Mouse (Mus musculus) right cerebral cortex, postnatal 36 days (tissue): Measurements from ENCODE around the gene Dpm2.
A peak's percentile ranks its signal among the peaks of the same experiment; 100 is the strongest.

ENCODE experiments used
- DNase-seq, 2 experiments: peaks; one replicate each; pipeline ENCODE4 v3.0.0; 2022; ENCODE audit warnings: low spot score in 2 of 2, mixed read lengths in 1 of 2

Gene Dpm2

GRCm38 (mm10) chr2:32570698-32571494 lies at the start of gene Dpm2:
Gene Dpm2 (plus strand): TSS chr2:32570858.
- peak; percentile 88 to 94 for DNase-seq

GRCm38 (mm10) chr2:32524536-32525031 lies 46.1 kb upstream of the Dpm2 start:
- DNase-seq = no peak

DNA sequence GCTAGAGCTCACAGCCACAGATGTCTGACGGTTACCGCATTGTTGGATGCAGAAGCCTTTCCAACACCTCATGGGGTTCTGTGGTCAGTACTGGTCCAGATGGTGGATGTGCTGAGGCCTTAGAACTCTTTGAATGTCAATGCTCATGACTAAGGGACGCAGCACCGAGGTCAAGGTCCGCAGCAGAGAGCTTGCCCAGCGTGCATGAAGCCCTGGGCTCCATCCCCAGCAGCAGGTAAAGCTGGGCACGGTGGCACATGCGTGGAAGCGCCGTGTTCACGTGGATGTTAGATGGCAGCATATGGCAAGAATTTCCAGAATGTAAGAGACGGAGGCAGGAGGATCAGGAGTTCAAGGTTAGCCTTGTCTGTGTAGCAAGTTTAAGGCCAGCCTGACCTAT lies 44.8 kb upstream of the Dpm2 start:
- no peak for DNase-seq

- DNase-seq = no peak
Measured at GRCm38 (mm10) chr2:32527468-32527966, 43.1 kb upstream of the Dpm2 start.

DNA sequence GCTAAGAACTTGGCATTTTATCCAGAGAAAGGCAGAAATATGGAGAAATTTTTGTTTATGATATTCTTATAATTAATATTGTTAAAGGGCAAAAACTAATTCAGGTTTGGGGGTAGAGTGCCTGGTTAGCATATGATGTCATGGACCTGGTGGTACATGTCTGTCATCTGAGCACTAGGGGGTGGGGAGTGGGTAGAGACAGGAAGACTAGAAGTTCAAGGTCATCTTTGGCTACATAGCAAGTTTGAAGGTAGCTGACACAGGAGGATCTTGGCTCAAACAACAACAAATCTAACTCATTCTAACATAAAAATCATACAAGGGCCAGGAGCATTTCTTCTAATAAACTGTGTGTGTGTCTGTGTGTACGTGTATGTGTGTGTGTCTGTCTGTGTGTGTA lies 42.3 kb upstream of the Dpm2 start:
- DNase-seq = no peak

DNA sequence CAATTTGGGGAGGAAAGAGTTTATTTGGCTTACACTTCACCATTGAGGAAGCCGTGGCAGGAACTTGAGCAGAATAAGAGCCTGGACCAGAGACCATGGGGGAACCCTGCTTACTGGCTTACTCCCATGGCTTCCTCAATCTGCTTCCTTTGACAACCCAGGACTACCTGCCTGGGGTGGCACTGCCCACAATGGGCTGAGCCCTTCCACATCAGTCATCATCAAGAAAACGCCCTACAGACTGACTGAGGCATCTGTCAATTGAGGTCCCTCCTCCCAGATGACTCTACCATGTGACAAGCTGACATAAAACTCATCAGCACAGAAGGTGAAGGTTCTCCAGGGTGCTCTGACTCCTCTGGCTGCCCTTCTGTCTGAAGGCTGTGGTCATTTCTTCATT lies 40.2 kb upstream of the Dpm2 start:
- no peak for DNase-seq

GRCm38 (mm10) chr2:32533163-32533562 lies 37.5 kb upstream of the Dpm2 start:
- no peak for DNase-seq

GRCm38 (mm10) chr2:32534061-32534732 lies 36.5 kb upstream of the Dpm2 start:
- DNase-seq = no peak

- DNase-seq = peak; percentile 98
Measured at GRCm38 (mm10) chr2:32534733-32535471, 35.8 kb upstream of the Dpm2 start, which contains the start of gene Fam102a. Gene Fam102a (plus strand): TSS chr2:32535332.

GRCm38 (mm10) chr2:32535501-32535991 lies 35.1 kb upstream of the Dpm2 start:
- peak; percentile 25 to 30 for DNase-seq

DNA sequence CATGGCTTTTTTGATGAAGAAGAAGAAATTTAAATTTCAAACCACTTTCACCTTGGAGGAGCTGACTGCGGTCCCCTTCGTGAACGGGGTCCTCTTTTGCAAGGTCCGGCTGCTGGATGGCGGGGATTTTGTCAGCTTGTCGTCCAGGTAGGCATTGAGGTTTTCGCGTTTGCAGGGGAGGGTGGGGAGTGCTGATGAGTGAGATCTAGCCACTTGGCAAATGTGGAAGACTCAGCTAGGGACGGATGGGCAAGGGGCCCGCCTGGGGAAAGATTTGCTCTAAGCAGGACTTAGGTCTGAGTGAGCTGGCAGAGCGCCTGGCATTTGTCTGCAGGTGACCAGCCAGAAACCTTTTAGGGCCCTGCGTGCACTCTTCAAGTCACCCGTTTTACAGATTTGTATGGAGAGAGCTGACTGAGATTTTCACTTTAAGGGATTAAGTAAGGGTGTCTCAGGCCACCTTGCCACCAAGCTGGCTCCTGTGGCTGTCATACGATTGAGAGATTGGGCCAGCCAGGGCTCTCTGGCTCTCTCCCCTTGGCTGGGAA lies 34.5 kb upstream of the Dpm2 start:
- DNase-seq = no peak

DNA sequence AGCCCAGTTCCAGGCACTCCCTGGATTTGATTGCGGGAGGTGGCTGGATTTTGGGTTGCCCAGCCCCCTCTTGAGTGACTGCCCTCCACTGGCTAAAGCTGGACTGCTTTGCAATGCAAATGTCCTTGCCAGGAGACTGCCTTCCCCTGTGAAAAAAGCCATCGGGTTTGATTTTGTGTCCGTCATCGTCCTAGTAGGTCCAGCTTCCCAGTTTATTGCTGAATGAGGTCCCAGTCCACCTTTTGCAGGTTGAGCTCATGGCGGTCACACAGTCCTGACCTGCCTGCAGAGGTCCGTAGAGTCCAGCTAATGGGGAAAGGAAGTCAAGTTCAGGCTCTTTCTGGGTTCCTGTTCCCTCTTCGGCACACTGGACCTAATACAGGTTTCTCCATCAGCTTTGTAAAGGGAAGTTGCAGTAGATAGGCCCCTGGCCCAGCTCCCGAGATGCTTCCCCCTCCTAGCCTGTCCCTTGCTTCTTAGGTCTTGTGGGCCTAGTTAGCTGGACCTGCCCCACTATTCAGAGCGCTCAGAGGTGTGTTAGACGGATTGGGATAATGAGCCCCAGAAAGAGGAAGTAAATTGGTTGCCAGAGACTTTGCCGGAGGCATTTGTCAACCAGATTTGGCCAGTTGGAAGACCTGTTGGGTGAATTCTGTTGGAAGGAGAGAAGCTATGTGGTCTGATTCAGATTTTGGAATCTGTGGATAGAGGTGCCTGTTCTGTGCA lies 33.9 kb upstream of the Dpm2 start:
- peak; percentile 26 to 63 for DNase-seq

- no peak for DNase-seq
Measured at GRCm38 (mm10) chr2:32537360-32537905, 33.2 kb upstream of the Dpm2 start.

DNA sequence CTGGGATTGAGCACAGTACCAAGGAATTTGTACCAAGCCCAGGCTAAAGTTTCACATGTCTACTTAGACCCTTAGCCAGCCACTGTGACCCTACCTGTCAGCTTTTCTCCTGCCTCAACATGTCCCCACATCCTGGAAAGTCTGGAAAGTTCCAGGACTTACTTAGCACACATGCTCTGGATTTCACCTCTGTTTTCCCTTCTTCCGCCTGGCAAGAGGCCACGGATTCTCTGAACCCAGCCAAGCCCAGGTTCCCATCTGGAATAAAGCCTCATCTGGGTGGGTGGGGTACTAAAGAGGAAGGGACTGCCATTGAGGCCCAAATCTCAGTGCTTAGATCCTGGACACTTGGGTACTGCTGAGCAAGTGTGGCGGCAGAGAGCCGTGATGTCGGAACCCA lies 32.7 kb upstream of the Dpm2 start:
- no peak for DNase-seq

- DNase-seq = no peak
Measured at GRCm38 (mm10) chr2:32538461-32538860, 32.2 kb upstream of the Dpm2 start.

DNA sequence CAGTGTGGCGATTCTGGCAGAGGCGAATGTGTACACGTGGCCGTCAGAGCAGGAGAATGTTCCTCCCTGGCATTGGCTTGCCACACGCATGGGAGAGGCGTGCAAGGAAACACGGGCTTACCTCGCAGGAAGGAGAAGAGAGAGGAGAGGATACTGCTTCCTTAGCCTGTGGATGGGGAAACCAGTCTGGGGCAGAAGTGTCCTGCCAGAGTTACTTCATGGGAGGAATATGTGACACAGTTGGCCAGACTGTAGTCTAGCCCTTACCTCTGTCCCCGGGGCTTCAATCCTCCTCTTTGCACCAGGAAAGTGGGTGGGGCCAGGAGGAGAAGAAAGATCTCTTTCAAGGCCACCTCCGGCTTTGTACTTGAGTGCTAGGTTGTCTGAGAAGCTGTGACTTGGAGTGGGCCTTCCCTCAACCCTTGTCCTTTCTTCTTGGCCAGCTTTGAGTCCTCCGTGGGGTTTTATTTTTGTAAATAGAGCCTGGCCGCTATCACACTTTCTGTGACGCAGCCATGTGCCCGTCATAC lies 31.1 kb upstream of the Dpm2 start:
- no peak for DNase-seq

GRCm38 (mm10) chr2:32541333-32541908 lies 29.2 kb upstream of the Dpm2 start:
- no peak for DNase-seq

- no peak for DNase-seq
Measured at GRCm38 (mm10) chr2:32541986-32542573, 28.6 kb upstream of the Dpm2 start.

DNA sequence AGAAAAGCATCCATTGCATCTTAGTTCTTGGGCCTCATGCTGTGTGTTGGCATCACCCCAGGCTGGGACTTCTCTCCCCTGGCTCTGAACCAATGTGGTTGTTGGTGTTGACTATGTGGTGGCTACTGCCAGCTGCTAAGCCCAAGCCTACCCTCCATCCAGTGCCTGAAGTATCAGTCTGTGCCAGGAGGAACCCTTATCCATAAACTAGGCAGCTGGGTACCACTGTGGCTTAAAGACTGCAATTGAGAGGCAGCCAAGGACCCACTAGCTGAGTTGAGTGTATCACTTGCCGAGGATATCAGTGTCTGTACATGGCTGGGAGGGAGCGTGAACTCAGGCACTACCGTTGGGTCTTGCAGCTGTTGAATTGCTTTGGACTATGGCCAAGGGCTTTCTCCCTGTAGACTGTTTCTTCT lies 27.6 kb upstream of the Dpm2 start:
- no peak for DNase-seq

DNA sequence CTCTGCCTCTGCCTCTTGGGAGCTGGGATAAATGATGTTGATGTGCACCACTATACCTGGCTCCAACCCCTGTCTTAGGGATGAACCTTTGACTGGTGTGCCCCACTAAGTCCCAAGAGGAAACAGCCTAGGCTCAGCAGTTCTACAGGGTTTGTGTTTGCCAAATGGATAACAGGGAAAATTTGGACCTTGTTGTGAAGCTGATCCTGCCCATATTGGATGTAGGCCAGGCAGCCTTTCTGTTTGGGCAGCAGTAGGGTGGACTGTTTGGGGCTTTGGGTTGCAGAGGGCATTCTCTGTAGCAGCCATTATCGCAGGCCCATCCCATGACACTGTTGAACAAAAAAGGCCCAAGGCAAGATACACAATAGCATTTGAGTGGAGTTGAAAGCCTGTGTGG lies 23.7 kb upstream of the Dpm2 start:
- DNase-seq = no peak
